Mouse (Mus musculus) layer of hippocampus, adult 8-10 months (tissue): ENCODE data around the gene 2810006K23Rik. TPM values are rescaled to one million over a fixed set of nuclear protein-coding genes. Genes with fewer than 3 reads are reported as not detected.

ENCODE experiments used
- DNase-seq, 2 experiments: peaks; one replicate each; pipeline ENCODE4 v3.0.0; 2022; ENCODE audit warnings: low spot score in 2 of 2
- total RNA-seq, 4 experiments: library from RNA; stranded (reverse); gene quantifications; 2 replicates each; pipeline ENCODE4 v1.2.4; 2022

The 2810006K23Rik gene
- total RNA-seq, 4 experiments from 2014 or later: 12.3 to 17.1 (median 14.6) TPM

DNA sequence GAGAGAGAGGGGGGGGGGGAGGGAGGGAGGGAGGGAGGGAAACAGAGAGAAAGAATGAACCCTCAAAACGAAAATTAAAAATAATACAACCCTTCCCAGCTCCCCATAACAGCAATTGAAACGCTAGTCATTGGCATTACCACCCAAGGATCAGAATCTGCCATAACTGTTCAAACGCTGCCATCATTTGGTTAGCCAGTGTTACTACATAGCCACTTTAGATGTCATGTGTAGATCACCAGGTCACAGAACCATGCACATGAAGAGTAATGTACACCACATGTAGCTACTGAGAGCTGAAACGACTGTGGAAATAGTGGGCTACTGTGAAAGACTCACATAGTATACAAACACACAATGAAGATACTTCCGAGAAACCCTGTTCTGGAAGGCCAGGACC lies 60.0 kb downstream of the 2810006K23Rik start:
- DNase-seq: no peak

Other genes with a start within 250 kb of the 2810006K23Rik start
- gene Abcb9, start 232.3 kb upstream of the 2810006K23Rik start, total RNA-seq: 10 to 100 TPM; 29.4 to 33.0 (median 30.4) TPM
- gene Ogfod2, start 215.8 kb upstream of the 2810006K23Rik start, total RNA-seq: 10 to 100 TPM; 34.9 to 41.6 (median 38.9) TPM
- gene Arl6ip4, start 212.0 kb upstream of the 2810006K23Rik start, total RNA-seq: 10 to 100 TPM; 46.3 to 64.6 (median 50.4) TPM
- 100 to 1,000 TPM; 260 to 337 (median 315) TPM for gene Pitpnm2, start 78.3 kb upstream of the 2810006K23Rik start, total RNA-seq
- gene Mphosph9, start 117 bp upstream of the 2810006K23Rik start, total RNA-seq: 10 to 100 TPM; 17.5 to 26.2 (median 24.9) TPM
- gene Cdk2ap1, start 35.0 kb downstream of the 2810006K23Rik start, total RNA-seq: 100 to 1,000 TPM in 2 of 4 experiments, 10 to 100 TPM in 2; 92.2 to 111 (median 102) TPM
- gene Sbno1, start 97.9 kb downstream of the 2810006K23Rik start, total RNA-seq: 100 to 1,000 TPM; 135 to 183 (median 148) TPM
- gene Kmt5a, start 111.8 kb downstream of the 2810006K23Rik start, total RNA-seq: 10 to 100 TPM; 58.2 to 72.4 (median 64.4) TPM
- 10 to 100 TPM; 15.5 to 21.0 (median 17.2) TPM for gene Rilpl2, start 150.3 kb downstream of the 2810006K23Rik start, total RNA-seq
- gene Snrnp35, start 155.0 kb downstream of the 2810006K23Rik start, total RNA-seq: 10 to 100 TPM; 25.7 to 31.5 (median 28.6) TPM
- gene Rilpl1, start 203.3 kb downstream of the 2810006K23Rik start, total RNA-seq: 10 to 100 TPM; 67.1 to 69.2 (median 68.8) TPM
- gene Tmed2, start 212.6 kb downstream of the 2810006K23Rik start, total RNA-seq: 100 to 1,000 TPM; 100 to 117 (median 109) TPM
- gene Ddx55, start 224.8 kb downstream of the 2810006K23Rik start, total RNA-seq: 10 to 100 TPM; 27.5 to 36.8 (median 29.6) TPM